Mouse (Mus musculus) kidney, embryonic 14.5 days (tissue): ENCODE measurements around the gene Dact2. TPM values are rescaled to one million over a fixed set of nuclear protein-coding genes. Genes with fewer than 3 reads are reported as not detected.

Experiments used
- ATAC-seq: fragments of 200-750 bp; cut with Nextera tagmentation; 2 replicates; pipeline ENCODE4 v1.8.0; 2017; ENCODE audit warnings: moderate number of reproducible peaks, mild to moderate bottlenecking, moderate TSS enrichment, moderate library complexity; ENCODE audit not compliant: low FRiP score, low TSS enrichment
- H3K27ac ChIP-seq: fragments of 300-500 bp; sonication (generic); 2 replicates; pipeline ENCODE4 v1.5.1; 2014; ENCODE audit warnings: low read depth, mild to moderate bottlenecking, low read length, moderate library complexity, mixed read lengths
- H3K27me3 ChIP-seq: fragments of 300-500 bp; sonication (generic); 2 replicates; pipeline ENCODE4 v1.6.1; 2014; ENCODE audit warnings: mild to moderate bottlenecking, low read length; ENCODE audit not compliant: control insufficient read depth, insufficient read depth
- H3K36me3 ChIP-seq: fragments of 300-500 bp; sonication (generic); 2 replicates; pipeline ENCODE4 v1.6.1; 2014; ENCODE audit warnings: low read length, mixed read lengths; ENCODE audit not compliant: control insufficient read depth, insufficient read depth
- H3K4me1 ChIP-seq: fragments of 300-500 bp; sonication (generic); 2 replicates; pipeline ENCODE4 v1.6.1; 2014; ENCODE audit warnings: low read length, mixed read lengths; ENCODE audit not compliant: control insufficient read depth, insufficient read depth
- H3K4me2 ChIP-seq: fragments of 300-500 bp; sonication (generic); replicated peaks from 2 replicates; pipeline ENCODE4 v1.6.1; 2014; ENCODE audit warnings: low read depth, mild to moderate bottlenecking, low read length
- H3K4me3 ChIP-seq: fragments of 300-500 bp; sonication (generic); 2 replicates; pipeline ENCODE4 v1.5.1; 2014; ENCODE audit warnings: mild to moderate bottlenecking, low read length
- H3K9ac ChIP-seq: fragments of 300-500 bp; sonication (generic); 2 replicates; pipeline ENCODE4 v1.6.1; 2014; ENCODE audit warnings: low read depth, mild to moderate bottlenecking, low read length, moderate library complexity
- H3K9me3 ChIP-seq: fragments of 300-500 bp; sonication (generic); 2 replicates; pipeline ENCODE4 v1.6.1; 2016; ENCODE audit warnings: low read length; ENCODE audit not compliant: control insufficient read depth
- WGBS: fragments of 180-500 bp; shearing (Covaris S2); extraction: QIAGEN DNeasy Blood & Tissue Kit; methylation state at CpG from one replicate; pipeline ENCODE4 v1.1.7; 2014; 5-methylcytosine and 5-hydroxymethylcytosine counted together
- polyA plus RNA-seq: library from polyadenylated mRNA; unstranded; fragments of >200 nt; fragmentation: Nextera tagmentation; extraction: Ambion mirVana; gene quantifications from 2 replicates; pipeline ENCODE4 v1.2.1, GENCODE M21; 2014

The Dact2 gene
- polyA plus RNA-seq = 16.4 and 21.0 TPM in 2 replicates

GRCm38 (mm10) chr17:14204061-14204460 lies at the start of gene Dact2:
Dact2 (minus strand) TSS chr17:14204304.
- Histone ChIP-seq H3K36me3 (peaks cover under 1% of the 10 kb centered on the region; the same call in 1 of the 2 replicates), H3K4me3 (peak within 1 kb of the TSS; percentile 74), H3K4me1 (peaks cover 24% of the 10 kb centered on the region), H3K4me2 (peak within 1 kb of the TSS; percentile 83), H3K27me3 (peaks cover 33% of the 10 kb centered on the region), H3K27ac (peak within 1 kb of the TSS; percentile 88), H3K9me3 (no peaks in the 10 kb centered on the region), H3K9ac (peak within 1 kb of the TSS; percentile 85)
- 39% methylated on average over 13 of the region's 13 CpGs for WGBS
- ATAC-seq = no peak; the same call in 1 of the 2 replicates

GRCm38 (mm10) chr17:14252456-14252855 lies 48.4 kb upstream of the Dact2 start:
- Histone ChIP-seq H3K4me3 (no peak overlapping the region), H3K27me3 (no peaks in the 10 kb centered on the region), H3K9me3 (no peaks in the 10 kb centered on the region), H3K4me1 (peaks cover 20% of the 10 kb centered on the region), H3K36me3 (no peaks in the 10 kb centered on the region), H3K27ac (no peak overlapping the region), H3K9ac (no peak overlapping the region), H3K4me2 (no peak overlapping the region)
- ATAC-seq = no peak
- WGBS = 69% methylated on average over 7 of the region's 7 CpGs

GRCm38 (mm10) chr17:14250401-14250800 lies 46.3 kb upstream of the Dact2 start:
- 48% methylated on average over 8 of the region's 8 CpGs for WGBS
- no peak overlapping the region for H3K9ac ChIP-seq
- H3K4me3 ChIP-seq = no peak overlapping the region
- no peaks in the 10 kb centered on the region for H3K27me3 ChIP-seq
- H3K4me2 ChIP-seq = no peak overlapping the region
- no peaks in the 10 kb centered on the region for H3K9me3 ChIP-seq
- H3K4me1 ChIP-seq = peaks cover 20% of the 10 kb centered on the region
- no peak overlapping the region for H3K27ac ChIP-seq
- no peak for ATAC-seq
- no peaks in the 10 kb centered on the region for H3K36me3 ChIP-seq

- no peak overlapping the region for H3K9ac ChIP-seq
- ATAC-seq = no peak
- H3K9me3 ChIP-seq = no peaks in the 10 kb centered on the region
- peaks cover 17% of the 10 kb centered on the region for H3K4me1 ChIP-seq
- no peak overlapping the region for H3K27ac ChIP-seq
- H3K36me3 ChIP-seq = no peaks in the 10 kb centered on the region
- no peak overlapping the region for H3K4me2 ChIP-seq
- 52% methylated on average over 4 of the region's 4 CpGs for WGBS
- H3K4me3 ChIP-seq = no peak overlapping the region
- no peaks in the 10 kb centered on the region for H3K27me3 ChIP-seq
Measured at GRCm38 (mm10) chr17:14249595-14249994, 45.5 kb upstream of the Dact2 start.

- H3K27ac ChIP-seq = no peak overlapping the region
- H3K4me1 ChIP-seq = 0 out of 2 replicates have a peak, but pooled peaks cover 10% of the 10 kb centered on the region
- 89% methylated on average over 8 of the region's 8 CpGs for WGBS
- no peaks in the 10 kb centered on the region for H3K27me3 ChIP-seq
- no peaks in the 10 kb centered on the region for H3K9me3 ChIP-seq
- ATAC-seq = no peak
- no peak overlapping the region for H3K9ac ChIP-seq
- no peak overlapping the region for H3K4me2 ChIP-seq
- H3K36me3 ChIP-seq = no peaks in the 10 kb centered on the region
- no peak overlapping the region for H3K4me3 ChIP-seq
Measured at GRCm38 (mm10) chr17:14247931-14248330, 43.8 kb upstream of the Dact2 start.

GRCm38 (mm10) chr17:14246266-14246665 lies 42.2 kb upstream of the Dact2 start:
- H3K27me3 ChIP-seq = no peaks in the 10 kb centered on the region
- H3K4me3 ChIP-seq = no peak overlapping the region
- WGBS = 91% methylated on average over 2 of the region's 2 CpGs
- H3K4me2 ChIP-seq = no peak overlapping the region
- H3K36me3 ChIP-seq = no peaks in the 10 kb centered on the region
- H3K9me3 ChIP-seq = no peaks in the 10 kb centered on the region
- H3K4me1 ChIP-seq = 0 out of 2 replicates have a peak, but pooled peaks cover 7% of the 10 kb centered on the region
- H3K27ac ChIP-seq = no peak overlapping the region
- H3K9ac ChIP-seq = no peak overlapping the region
- ATAC-seq = no peak

GRCm38 (mm10) chr17:14244195-14244965 lies 40.3 kb upstream of the Dact2 start:
- Histone ChIP-seq H3K4me3 (no peak overlapping the region), H3K9me3 (no peaks in the 10 kb centered on the region), H3K27me3 (no peaks in the 10 kb centered on the region; the same call in 1 of the 2 replicates), H3K4me1 (no peaks in the 10 kb centered on the region), H3K9ac (no peak overlapping the region), H3K27ac (no peak overlapping the region), H3K36me3 (no peaks in the 10 kb centered on the region), H3K4me2 (no peak overlapping the region)
- no peak for ATAC-seq
- WGBS = 69% methylated on average over 11 of the region's 11 CpGs

- ATAC-seq = no peak
Measured at GRCm38 (mm10) chr17:14242634-14243033, 38.5 kb upstream of the Dact2 start.

GRCm38 (mm10) chr17:14239960-14240359 lies 35.9 kb upstream of the Dact2 start:
- ATAC-seq = no peak
- no peak overlapping the region for H3K4me3 ChIP-seq

More at GRCm38 (mm10) chr17:14242634-14243033, 38.5 kb upstream of the Dact2 start:
- Histone ChIP-seq H3K27ac (no peak overlapping the region), H3K36me3 (no peaks in the 10 kb centered on the region), H3K27me3 (no peaks in the 10 kb centered on the region; the same call in 1 of the 2 replicates), H3K4me2 (no peak overlapping the region), H3K4me1 (no peaks in the 10 kb centered on the region), H3K9me3 (no peaks in the 10 kb centered on the region), H3K9ac (no peak overlapping the region), H3K4me3 (no peak overlapping the region)
- WGBS = 87% methylated on average over 8 of the region's 8 CpGs

More at GRCm38 (mm10) chr17:14239960-14240359, 35.9 kb upstream of the Dact2 start:
- WGBS = 67% methylated on average over 10 of the region's 10 CpGs
- no peak overlapping the region for H3K4me2 ChIP-seq
- no peak overlapping the region for H3K27ac ChIP-seq
- no peaks in the 10 kb centered on the region for H3K4me1 ChIP-seq
- no peaks in the 10 kb centered on the region for H3K36me3 ChIP-seq
- H3K9ac ChIP-seq = no peak overlapping the region
- H3K27me3 ChIP-seq = no peaks in the 10 kb centered on the region; the same call in 1 of the 2 replicates
- H3K9me3 ChIP-seq = no peaks in the 10 kb centered on the region
